Mouse (Mus musculus) heart, adult 8-10 months (tissue): ENCODE data around the gene Lhfpl2. TPM values are rescaled to one million over a fixed set of nuclear protein-coding genes. Genes with fewer than 3 reads are reported as not detected.
"Not testable (repeated sequence)": the region's sequence is repeated elsewhere in the genome, so short reads cannot be mapped to it uniquely, and the experiment has no call there.

Source experiments
- DNase-seq: peaks from one replicate; pipeline ENCODE4 v3.0.0; 2022; ENCODE audit warnings: low spot score
- total RNA-seq, 4 experiments: library from RNA; stranded (reverse); gene quantifications; 2 replicates each; pipeline ENCODE4 v1.2.4; 2022

The Lhfpl2 gene
- 1 to 10 TPM; 1.9 to 4.1 (median 2.9) TPM for total RNA-seq

DNA sequence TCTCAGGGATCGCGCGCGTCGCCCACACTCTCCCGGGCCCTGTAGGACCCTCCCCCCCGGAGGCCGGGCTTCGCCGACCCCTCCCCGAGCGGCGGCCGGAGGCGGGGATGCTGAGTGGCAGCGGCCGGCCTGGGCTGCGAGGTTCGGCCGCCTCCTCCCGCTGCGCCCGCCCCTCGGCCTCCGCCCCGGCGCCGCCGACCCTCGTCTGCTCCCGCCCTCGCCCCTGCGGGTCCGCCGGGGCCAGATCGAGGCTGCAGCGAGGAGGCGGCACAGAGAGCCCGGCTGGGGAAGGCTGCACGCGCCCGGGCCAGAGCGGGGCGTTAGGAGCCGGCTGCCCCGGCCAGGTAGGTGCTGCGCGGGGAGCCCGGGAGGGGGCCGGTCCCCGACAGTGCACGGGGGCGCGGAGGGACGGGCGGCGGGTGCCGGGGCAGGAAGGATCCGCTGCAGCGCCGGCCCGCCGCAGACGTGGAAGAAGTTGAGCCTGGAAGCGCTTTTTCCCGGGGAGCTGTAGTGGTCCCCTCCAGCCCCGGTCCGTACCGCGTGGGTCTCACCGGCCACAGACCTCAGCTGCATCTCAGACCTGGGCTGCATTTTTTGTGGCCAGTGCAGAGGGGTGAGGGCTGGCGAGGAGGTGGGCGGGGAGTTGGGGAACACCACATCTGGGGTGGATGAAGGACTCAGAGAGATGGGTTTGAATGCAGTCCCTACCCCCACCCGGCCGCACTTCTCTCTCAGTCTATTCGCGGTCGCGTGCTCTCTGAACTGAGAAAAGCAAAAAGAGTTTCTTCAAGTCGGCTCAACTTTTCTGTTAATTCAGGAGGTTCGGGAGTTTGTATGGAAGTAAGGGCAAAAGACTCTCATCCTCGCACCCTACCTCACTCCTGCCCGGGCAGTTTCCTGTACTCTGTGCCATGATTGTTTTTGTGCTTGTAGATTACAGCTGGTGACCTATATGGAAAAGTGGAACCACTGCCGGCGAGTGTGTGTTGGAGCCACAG lies at the start of gene Lhfpl2:
Lhfpl2 (plus strand) TSS at position 234 of the 998 bp plus-strand sequence.
- peak; percentile 18 for DNase-seq

DNA sequence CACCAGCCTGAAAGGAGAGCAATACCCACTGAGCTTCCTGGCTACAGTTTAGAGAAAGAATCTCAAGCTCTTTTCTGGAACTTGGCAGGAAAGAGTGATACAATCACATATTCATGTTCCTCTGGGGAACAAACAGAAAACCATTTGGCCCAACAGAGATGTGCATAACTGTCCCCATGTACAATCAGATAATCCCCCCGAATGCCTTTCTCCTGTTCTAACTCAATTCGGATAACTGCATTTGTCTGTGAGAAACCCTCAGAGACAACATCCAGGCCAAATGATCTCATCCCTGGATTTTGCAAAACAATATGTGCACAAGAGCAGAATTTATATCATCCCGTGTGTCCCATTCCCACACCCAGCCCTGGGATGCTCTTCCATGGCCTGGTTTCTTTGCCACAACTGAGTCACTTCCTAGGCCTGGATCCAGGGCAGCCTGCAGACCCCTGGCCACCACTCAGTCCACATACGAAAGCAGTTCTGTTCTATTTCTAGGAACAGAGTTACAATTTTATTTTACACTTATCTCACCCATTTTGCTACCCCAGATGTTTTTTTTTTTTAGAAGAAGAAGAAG lies 45.5 kb upstream of the Lhfpl2 start:
- DNase-seq = peak; percentile 46

DNA sequence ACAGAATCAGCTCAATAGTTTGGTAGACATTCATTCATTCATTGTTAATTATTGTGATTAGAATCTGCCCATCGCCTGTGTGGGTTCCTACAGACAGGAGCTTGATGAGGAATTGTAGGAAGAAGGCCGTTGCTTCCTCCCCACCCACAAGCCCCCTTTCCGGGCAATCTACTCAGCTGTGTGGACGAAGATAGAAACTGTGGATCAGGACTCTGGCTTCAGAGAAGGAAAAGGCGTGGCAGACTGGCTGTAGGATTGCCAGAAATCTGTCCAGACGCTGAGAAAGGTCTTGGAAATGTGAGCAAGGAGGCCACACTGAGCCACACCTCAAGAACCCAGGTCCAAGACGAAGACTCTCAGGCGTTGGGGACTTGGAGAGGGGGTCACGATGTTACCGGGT lies 43.6 kb upstream of the Lhfpl2 start:
- DNase-seq = no peak

DNA sequence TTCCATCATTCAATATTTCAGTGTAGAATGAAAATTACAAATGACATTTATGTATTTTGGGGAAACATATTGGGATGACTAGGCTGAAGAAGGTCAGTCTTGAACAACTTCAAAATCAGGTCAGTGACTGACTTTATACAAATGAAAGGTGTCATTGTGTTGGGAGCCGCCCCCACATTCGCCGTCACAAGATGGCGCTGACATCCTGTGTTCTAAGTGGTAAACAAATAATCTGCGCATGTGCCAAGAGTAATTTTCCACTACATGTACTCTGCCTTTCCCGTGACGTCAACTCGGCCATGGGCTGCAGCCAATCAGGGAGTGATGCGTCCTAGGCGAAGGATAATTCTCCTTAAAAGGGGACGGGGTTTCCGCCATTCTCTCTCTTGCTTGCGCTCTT lies 33.0 kb upstream of the Lhfpl2 start:
- not testable (repeated sequence) for DNase-seq

DNA sequence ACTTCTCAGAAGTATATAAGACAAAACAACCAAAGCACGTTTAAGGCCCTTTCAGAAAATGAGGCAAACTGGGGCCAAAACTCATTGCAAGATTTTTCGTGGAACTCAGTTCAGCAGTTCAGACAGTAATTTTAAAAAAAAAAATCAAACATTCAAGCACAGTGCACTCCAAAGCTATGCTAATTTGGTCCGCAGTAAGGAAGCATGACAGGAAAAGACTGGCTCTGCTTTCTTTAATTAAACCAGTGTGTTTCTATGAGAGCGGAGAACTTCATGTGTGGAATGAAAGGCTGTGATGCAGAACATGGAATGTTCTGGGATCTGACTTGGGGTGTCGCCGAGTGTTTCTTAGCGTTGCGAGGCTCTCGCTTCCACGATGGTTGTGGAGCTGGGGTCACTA lies 28.4 kb upstream of the Lhfpl2 start:
- no peak for DNase-seq

DNA sequence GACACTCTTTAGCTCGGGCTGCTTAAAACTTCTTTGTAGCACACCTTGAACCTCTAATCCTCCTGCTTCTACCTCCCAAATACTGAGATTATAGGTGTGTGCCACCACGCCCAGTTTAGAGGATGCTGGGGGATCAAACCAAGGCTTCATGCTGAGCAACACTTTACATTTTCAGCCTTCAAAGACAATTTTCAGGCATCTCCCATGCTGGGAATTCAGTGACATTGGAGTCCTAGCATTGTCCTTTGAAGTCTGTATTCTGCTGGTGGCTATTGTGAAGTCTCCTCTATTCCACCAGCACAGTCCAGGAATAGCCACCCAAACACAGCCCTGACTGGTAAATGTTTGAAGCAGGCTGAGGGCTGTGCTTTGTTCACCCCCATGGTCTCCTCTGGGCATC lies 27.0 kb upstream of the Lhfpl2 start:
- DNase-seq = no peak

DNA sequence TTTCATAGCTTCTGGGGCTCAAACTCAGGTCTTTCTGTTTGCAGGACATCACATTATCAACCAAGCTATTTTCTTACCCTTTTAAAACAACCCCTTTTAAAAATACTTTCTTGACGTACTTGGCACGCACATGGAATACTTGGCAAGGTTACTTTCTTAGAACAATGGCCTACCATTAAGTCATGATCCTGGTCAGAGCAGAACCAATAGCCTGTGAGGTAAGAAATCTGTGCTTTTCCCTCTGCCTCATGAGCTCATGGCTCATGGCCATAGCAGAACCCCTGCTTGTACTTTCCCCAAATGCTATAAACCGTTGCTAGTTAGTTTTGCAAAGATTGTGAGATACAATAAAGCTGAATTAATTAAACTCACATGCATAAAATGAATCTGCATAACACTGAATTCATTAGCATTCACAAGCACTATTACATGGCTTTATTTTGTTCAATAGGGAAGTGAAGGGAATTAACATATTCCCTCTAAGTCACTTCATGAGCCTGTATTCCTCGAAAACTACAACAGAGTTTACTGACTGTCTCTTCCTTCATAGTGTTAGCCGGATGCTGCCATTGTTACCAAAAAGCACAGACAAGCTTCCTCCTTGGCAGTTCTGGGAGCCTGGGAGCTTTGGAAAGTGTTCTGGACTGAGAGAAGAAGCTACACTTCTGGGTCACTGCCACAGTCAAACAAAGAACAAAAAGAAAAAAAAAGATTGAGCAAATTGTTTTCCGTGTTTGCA lies 20.1 kb upstream of the Lhfpl2 start:
- DNase-seq = peak; percentile 48

DNA sequence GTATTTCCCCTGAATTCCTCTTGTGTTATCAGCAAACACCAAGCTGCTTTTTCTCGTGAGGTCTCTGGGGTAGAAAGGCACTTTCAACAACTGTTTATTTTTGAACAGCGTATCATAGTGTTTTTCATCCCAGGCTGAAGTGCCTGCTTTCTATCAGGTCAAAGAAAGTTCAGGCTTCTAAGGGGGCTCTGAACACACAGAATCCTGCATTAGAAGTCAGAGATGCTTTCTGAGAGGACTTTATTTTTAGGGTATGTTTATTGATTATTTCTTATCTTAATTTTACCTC lies 19.6 kb upstream of the Lhfpl2 start:
- no peak for DNase-seq

DNA sequence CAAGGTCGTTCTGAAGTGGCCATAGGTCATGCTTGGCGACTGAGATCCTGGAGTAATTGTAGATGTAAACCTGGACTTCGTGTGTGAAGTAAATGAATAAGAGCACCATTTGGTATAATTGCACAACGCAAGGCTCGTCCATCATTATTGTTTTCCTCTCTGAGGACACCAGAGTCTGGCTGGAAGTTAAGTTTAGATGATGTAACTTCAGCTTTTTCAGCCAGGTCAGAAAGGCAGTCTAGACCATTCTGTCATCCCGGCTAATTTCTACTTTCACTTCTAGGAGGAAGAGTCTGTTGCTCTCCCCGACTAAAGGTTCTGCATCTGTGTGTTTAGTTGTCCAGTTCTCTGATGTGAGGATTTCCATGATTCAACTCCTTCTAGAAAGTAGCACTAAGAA lies 7.6 kb upstream of the Lhfpl2 start:
- DNase-seq = peak; percentile 31

DNA sequence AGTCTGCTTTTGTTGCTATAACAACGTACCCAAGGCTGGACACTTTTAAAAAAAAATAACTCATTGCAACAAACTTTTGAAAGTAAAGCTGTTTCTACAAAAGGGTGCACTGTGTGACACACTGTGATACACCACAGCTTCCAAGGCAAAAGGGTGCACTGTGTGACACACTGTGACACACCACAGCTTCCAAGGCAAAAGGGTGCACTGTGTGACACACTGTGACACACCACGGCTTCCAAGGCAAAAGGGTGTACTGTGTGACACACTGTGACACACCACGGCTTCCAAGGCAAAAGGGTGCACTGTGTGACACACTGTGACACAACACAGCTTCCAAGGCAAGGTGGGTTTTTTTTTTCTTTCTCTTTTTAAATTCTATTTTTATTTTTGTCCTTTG lies 6.8 kb upstream of the Lhfpl2 start:
- DNase-seq = no peak

DNA sequence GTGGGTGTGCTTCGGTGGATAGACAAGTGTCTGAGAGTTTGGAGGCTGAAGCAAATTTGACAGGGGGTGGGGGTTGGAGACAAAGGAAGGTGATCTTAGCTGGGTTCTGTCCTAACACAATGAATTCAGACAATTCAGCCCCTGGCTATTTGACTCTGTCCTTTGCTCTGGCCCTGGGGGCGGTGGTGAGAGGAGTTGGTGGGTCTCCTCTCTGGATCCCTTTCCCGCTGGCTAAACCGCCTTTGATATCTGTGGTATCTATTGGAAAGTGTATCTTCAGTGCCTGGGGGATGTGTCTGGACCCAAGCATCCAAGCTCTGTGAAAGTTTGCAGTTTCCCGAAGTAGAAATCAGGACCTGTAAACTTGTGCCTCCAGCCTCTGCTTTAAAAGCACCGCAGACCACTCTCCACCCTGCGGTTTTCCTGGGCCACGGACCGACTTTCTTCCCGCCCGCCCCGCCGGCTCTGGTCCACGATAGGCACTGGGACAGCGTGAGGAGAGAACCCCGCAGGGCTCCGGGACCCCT lies 497 bp upstream of the Lhfpl2 start:
- no peak for DNase-seq

DNA sequence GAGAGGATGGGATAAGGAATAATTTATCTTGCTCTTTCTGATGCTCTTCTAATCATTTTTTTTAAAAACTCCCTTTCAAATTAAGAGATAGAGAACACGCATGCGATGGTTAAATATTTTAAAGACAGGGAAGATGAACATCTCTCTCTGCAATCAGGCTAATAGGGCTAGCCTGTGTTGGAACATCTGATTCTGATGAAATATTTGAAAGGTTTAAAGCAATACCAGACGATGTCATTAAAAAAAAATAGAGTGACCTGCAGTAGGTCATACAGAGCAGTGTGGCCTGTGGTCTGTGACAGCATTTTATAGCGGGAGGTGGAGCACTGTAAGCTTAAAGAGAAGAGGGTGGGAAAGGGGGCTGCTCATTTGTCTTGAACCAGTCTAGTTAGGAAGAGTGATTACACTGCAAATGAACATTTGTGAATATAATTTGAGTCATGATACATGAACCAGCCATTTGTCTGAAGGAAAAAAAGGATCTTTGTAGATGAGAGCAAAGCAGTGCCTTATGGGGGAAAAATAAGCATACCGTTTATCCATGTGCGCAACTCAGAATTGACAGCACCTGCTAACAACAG lies 1.1 kb downstream of the Lhfpl2 start:
- no peak for DNase-seq

DNA sequence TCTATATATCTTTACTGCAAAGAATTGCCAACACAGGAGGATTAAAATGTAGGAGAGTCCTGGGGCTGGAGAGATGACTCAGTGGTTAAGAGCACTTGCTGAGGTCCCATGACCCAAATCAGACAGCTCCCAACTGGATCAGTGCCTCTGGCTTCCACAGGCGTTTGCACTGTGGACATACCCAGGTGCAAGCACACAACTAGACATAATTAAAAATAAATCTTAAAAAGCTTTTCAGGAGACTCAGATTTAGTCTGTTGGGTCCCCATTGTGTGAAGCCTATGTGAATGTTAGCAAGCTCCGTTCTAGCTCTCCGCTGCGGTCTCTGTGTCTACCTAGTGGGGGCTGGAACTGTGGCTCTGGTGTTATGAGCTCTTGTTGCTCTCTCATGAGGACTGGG lies 1.8 kb downstream of the Lhfpl2 start:
- no peak for DNase-seq

DNA sequence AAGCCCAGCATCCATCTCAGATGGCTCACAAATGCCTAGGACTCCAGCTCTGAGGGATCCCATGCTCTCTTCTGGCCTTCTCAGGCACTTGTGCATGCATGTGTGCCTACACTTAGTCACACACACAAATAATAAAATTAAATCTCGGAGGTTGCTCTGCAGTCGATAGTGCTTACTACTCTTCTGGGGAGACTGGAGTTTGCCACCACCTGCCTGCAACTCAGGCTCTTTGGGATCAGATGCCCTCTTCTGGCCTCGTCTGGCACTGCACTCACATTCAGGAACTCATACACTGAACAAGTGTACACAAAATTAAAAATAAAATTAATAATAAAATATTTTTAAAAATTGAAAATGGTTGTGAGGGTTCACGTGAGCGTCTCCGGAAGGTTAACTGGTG lies 2.2 kb downstream of the Lhfpl2 start:
- no peak for DNase-seq

DNA sequence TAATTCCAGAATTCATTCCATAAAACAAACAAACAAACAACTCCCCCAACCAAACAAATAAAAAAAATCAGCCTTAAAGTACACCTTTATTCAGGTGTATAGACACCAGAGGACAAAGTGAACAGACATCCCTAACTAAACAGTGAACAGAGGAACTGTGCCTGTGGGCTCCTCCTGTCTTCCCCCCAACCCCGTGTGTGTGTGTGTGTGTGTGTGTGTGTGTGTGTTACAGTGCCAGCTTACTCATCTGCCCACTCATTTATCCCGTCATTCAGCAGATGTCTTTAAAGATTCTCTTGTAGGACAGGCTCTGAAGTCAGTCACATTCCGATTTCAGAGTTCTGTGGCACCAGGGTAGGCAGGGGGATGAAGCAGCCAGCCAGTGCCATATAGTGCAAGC lies 2.9 kb downstream of the Lhfpl2 start:
- no peak for DNase-seq

DNA sequence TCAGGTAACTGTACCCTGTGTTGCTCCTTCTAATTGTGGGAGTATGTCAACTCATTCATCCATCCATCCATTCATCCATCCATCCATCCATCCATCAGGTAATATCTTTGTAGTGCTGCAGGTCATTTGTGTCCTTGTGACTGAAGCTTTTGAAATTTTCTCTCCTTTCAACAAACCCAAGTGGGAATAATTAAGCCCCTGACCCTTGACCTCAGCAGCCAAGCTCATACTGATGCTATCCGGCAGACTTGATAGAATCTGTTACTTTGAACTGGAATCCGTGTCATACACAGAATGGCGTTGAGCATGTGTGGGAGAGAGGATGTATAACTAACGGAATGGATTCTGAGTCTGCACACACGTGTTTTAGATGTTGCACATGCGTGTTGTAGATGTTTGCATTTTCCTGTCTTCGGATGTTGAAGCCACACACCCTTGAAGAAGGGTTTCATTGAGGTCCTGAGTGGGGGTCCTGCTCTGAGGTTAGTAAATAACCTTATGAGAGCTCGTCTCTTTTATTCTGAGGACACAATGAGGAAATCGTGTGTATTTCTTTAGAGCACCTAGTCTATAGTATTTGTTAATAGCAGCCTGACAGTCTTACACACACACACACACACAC lies 3.8 kb downstream of the Lhfpl2 start:
- no peak for DNase-seq

DNA sequence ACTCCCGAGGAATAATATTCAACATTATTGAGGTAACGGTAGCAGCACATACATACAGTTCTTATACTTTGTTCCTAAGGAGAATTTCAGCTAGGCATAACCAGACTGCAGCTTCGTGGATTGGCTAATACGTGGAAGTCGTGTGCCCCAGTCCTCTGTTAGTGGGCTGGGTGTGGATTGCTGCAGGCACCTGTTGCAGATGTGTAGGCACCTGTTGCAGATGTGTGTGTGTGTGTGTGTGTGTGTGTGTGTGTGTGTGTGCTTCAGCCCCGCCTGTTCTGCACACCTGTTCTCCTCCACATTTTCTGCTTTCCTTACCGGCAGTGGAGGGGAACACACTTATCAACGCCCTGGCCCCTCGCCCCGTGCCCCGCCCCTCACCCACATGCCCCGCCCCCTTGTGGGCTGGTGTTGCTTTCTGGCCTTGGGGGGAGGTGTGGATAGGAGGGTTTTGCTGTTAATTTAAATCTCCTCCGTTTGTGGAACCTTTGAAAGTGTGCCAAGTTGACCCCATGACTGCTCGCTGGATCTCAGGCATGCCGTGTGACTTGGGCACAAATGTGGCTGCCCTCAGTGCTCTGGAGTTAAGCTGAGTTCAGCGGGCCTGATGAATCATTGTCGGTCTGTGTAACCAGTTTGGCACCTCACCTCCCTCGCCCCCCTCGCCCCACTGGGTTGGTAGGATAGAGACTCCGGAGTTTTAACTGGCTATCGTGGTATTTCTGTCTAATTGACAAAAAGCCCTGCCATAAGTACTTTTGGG lies 4.9 kb downstream of the Lhfpl2 start:
- no peak for DNase-seq

DNA sequence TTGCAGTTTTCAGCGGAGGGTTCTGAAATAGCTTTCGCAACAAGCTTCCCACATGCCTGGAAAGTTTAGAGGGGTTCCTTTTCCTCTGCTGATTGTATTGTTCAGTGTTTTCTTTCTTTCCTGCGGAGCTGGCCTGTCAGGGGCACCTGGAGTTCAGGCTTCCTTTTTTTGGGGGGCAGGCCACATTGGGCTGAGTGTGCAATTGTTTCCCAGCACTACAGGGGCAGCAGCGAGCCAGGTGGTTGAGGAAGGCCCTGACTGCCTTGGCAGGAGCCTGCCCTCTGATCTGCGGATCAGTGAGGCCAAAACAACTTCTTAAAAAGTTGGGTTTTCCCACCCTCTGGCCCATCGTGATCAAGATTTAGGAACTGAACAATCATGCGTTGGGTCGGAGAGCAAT lies 5.6 kb downstream of the Lhfpl2 start:
- no peak for DNase-seq

DNA sequence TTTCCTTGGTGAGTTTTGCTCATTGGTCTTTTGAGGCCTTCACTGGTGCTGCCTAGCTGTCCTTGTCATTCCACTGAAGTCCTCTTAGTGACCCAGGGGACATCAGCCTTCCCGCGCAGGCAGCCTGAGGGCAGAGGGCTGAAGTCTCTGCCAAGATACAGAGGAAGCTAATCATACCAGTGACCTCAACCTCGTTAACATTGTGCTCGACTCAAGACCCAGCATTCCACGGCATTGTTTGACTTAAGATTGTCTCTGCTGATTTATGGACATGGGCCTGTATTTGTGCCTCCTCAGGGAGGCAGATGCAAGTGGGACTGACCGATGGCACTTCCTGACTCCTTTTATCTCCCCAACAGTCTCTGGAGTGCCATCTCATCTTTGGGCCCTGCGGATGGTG lies 7.0 kb downstream of the Lhfpl2 start:
- peak; percentile 26 for DNase-seq

DNA sequence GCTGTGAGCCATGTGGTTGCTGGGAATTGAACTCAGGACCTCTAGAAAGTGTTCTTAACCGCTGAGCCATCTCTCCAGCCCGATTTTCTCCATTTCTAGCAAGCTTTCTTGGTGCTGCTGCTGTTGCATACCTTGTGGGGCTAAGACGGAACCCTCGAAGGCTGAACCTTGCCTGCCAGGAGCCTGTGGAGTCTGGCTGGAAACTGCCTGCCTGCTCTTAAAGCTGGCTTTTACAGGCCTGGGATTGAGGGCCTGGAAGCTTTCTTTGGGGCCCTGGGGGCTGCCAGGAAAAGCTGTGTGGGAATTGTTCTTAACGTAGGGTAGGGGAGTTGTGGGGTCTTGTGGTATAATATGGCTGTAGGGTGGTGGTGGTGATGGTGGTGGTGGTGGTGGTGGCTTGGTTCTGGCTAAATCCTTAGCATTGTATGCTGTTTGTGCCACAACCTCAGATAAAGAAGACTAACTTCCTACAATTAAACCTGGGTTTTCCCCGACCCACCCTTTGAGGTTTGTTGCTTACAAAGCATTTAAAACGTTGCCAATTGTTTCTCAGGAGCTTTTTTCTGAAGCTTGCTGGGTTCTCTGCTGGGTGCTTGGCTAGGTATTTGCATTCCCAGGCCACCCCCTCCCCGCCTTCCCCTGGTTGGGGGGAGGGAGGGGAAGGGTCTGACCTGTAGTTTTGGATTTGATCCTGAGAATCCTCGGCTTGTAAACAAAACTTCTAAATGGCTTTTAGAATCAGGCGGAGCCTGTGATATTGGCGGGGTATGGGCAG lies 7.9 kb downstream of the Lhfpl2 start:
- DNase-seq = no peak
